Mouse (Mus musculus) urinary bladder, adult 18-20 months (tissue): Measurements from ENCODE around the gene Ssx2ip.
"Not testable (repeated sequence)": the region's sequence is repeated elsewhere in the genome, so short reads cannot be mapped to it uniquely, and the experiment has no call there.

ENCODE experiments used
- DNase-seq, 2 experiments: peaks; one replicate each; pipeline ENCODE4 v3.0.0; 2022; ENCODE audit warnings: low spot score in 2 of 2, mixed read lengths in 2 of 2

Ssx2ip gene

GRCm38 (mm10) chr3:146403770-146404169 lies 672 bp upstream of the Ssx2ip start:
- DNase-seq, result no peak

GRCm38 (mm10) chr3:146405213-146406006 lies 968 bp downstream of the Ssx2ip start:
- DNase-seq, result no peak

- DNase-seq, result peak; percentile 51 to 76
Observed at GRCm38 (mm10) chr3:146406007-146406341, 1.5 kb downstream of the Ssx2ip start.

- no peak for DNase-seq
Observed at GRCm38 (mm10) chr3:146407086-146407721, 2.8 kb downstream of the Ssx2ip start.

GRCm38 (mm10) chr3:146410114-146410513 lies 5.7 kb downstream of the Ssx2ip start:
- no peak for DNase-seq

- DNase-seq, result no peak
Observed at GRCm38 (mm10) chr3:146412008-146412407, 7.6 kb downstream of the Ssx2ip start.

GRCm38 (mm10) chr3:146412480-146412879 lies 8.0 kb downstream of the Ssx2ip start:
- no peak for DNase-seq

- DNase-seq, result no peak
Observed at GRCm38 (mm10) chr3:146413016-146413415, 8.6 kb downstream of the Ssx2ip start.

- DNase-seq, result no peak
Observed at GRCm38 (mm10) chr3:146413992-146414391, 9.6 kb downstream of the Ssx2ip start.

GRCm38 (mm10) chr3:146414555-146414954 lies 10.1 kb downstream of the Ssx2ip start:
- no peak for DNase-seq

GRCm38 (mm10) chr3:146417873-146418272 lies 13.4 kb downstream of the Ssx2ip start:
- DNase-seq, result no peak

- DNase-seq, result no peak
Observed at GRCm38 (mm10) chr3:146418901-146419300, 14.5 kb downstream of the Ssx2ip start.

- DNase-seq, result no peak
Observed at GRCm38 (mm10) chr3:146419534-146419933, 15.1 kb downstream of the Ssx2ip start.

- no peak for DNase-seq
Observed at GRCm38 (mm10) chr3:146419992-146420537, 15.6 kb downstream of the Ssx2ip start.

- DNase-seq, result no peak
Observed at GRCm38 (mm10) chr3:146421787-146422186, 17.3 kb downstream of the Ssx2ip start.

- DNase-seq, result no peak
Observed at GRCm38 (mm10) chr3:146423710-146424109, 19.3 kb downstream of the Ssx2ip start.

GRCm38 (mm10) chr3:146424306-146424900 lies 20.0 kb downstream of the Ssx2ip start:
- no peak for DNase-seq

- no peak for DNase-seq
Observed at GRCm38 (mm10) chr3:146425902-146426301, 21.5 kb downstream of the Ssx2ip start.

- DNase-seq, result no peak
Observed at GRCm38 (mm10) chr3:146426489-146426888, 22.0 kb downstream of the Ssx2ip start.

GRCm38 (mm10) chr3:146433063-146433462 lies 28.6 kb downstream of the Ssx2ip start:
- DNase-seq, result not testable (repeated sequence)

- no peak for DNase-seq
Observed at GRCm38 (mm10) chr3:146433681-146434350, 29.4 kb downstream of the Ssx2ip start.

- DNase-seq, result no peak
Observed at GRCm38 (mm10) chr3:146434686-146435085, 30.2 kb downstream of the Ssx2ip start.
